Mouse (Mus musculus) cortical plate, adult 2 months (tissue): Measurements from ENCODE around the gene Crip1.

ENCODE experiments used
- CTCF ChIP-seq: fragments of 200-500 bp; IDR thresholded peaks from 2 replicates; pipeline ENCODE4 v1.5.1; 2011; ENCODE audit warnings: mild to moderate bottlenecking, control low read depth, low read length; ENCODE audit not compliant: insufficient read depth; ENCODE audit errors: extremely low read depth
- POLR2A ChIP-seq: fragments of 200-500 bp; IDR thresholded peaks from 2 replicates; pipeline ENCODE4 v1.6.1; 2011; ENCODE audit warnings: mild to moderate bottlenecking, low read length, control low read depth; ENCODE audit not compliant: insufficient read depth; ENCODE audit errors: extremely low read depth

DNA sequence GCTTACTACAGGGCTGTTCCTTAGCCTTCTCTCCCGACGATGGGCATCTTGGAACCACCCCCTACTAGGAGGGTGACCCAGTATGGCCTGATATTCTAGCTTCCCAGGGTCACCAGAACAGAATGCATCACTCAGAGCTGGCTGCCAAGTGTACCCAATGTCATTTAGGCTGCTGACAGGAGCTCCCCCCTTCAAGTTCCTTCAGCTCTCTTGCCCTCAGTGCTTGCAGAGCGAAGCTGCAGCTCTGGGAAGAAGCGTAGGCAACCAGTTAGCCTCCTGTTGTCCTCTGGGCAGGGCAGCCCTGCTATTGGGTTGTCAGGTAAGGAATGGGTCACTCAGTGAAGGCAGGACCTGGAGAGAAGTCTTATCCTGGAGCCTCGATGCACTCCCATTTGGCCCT is 38.8 kb downstream of the Crip1 start:
- no peak for TF ChIP-seq CTCF
- no peak for TF ChIP-seq POLR2A
